Mouse (Mus musculus): Measurements from ENCODE around the gene Atp6v0e.

Gene Atp6v0e

DNA sequence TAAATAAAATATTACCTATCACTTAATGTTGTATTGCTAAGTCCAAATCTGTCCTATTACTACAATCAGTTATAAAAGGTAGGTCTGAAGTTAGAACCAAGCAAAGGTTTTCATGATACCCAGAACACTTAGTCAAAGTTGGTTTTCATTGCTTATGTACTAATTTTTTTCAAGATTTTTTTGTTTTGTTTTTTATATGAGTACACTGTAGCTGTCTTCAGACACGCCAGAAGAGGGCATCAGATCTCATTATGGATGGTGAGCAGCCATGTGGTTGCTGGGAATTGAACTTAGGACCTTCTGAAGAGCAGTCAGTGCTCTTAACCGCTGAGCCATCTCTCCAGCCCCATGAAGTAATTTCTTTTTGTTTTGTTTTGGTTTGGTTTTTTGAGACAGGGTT is 54.8 kb downstream of the Atp6v0e start:
- no peak for DNase-seq (ENCODE audit: low spot score)

DNA sequence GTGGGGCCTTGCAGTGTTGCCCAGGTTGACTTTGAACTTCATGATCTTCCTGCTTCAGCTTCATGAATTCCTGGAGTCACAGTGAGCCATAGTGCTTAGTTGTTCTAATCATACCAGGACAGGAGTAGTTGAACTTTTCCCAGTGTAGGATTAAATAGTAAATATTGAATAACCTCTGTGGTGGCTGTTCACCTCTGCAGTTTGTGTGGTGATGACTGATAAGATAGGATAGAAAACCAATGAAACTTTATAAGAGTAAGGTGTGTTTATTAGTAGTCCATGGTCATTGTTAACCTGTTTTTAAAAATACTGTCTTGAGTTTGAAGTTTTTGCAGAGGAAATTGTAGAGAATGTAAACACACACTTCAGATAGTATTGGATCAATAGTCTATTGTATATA is 56.4 kb downstream of the Atp6v0e start:
- DNase-seq (ENCODE audit: low spot score): no peak

DNA sequence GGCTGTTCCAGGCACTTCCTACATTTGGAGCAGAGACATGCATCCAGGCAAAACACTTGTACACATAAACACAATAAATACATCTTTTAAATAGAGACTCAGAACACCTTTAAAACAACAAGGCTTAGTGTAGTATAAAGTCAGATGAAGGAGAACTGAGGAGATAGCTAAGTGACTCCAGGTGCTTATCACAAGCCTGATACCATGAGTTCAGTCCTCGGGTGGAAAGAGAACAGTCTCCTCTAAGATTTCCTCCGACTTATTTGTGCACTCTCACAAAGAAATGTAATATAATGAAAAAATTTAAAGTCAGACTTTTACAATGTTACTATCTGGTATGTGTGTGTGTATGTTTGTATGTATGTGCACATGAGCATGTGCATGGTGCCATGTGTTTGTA is 58.8 kb downstream of the Atp6v0e start:
- no peak for DNase-seq (ENCODE audit: low spot score)

DNA sequence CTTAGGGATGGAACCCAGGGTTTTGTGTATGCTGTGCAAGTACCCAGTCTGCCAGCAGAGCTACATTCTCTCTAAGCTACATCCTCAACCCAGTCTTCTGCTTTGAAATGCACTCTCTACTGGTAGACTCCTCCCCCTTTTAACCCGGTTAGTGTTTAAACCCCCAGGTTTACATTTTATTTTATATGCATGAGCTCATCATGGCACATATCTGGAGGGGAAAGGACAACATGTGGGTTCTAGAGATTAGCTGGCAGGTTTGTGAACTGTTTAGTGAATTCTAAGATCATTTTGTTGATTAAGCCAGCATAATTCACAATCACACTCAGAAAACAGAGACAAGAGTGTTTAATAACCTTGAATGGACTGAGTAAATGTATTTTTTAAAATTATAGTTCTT is 61.8 kb downstream of the Atp6v0e start:
- no peak for DNase-seq (ENCODE audit: low spot score)

DNA sequence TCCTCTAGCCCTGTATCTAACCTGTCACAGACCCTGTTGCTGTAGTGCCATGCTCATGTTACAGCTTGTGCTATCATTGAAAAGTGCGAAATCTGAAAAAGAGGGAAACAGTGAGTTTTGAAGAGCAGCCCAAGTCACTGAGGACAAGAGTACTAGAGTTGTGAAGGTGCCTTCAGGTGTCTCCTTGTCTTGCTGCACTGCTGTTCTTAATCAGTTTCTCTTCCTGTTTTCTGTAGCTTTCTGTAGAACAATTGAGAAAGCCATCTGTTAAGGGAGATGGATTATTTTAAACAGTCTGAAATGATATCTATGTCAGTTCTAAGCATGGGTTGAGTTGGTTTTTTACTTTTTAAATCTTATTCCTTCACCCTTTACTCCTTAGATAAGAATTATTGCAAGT is 63.6 kb downstream of the Atp6v0e start:
- DNase-seq (ENCODE audit: low spot score): no peak

DNA sequence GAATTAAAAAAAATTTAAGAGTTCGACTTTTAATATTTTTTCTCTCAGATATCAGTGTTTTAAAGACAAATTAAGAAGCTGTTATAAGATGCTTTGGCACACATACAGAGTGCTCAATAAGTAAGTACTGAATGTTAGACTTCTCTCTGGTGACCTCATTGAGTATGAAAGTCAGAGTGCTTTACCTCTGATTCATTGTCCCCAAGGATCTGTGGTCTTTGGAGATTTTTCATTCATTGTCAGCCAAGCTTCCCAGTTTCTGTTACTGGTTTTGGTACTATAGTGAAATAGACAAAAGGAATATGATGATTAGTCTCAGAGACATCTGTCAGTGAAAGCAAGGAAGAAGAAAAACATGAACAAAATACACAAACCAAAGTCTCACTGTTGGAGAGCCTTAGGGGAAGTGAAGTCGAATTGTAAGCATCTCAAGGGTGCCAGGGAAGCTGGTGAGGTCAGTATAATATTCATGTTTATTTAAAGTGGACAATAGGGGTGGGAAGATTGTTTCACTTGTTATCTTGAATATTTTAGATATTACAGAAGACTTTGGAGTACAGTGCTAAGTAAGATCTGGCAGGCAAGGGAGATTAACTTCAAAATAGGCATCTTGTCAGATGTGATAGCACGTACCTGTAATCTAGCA is 64.2 kb downstream of the Atp6v0e start:
- peak; percentile 36 for DNase-seq (ENCODE audit: low spot score)

DNA sequence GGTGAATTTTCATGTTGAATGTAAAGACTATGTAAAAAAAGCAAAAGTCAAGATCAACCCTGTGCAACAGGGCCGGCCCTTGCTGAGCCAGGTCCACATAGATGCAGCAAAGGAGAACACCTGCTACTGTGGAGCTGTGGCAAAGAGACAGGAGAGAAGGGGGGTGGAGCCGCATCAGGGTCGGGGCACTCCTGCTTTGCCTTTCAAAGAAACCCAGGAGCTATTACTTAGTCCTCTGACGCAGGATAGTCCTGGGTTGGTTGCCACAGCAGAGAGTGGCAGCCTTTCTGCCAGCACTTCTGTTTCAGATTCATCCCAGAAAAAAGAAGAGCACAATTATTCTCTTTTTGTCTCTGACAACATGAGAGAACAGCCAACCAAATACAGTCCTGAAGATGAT is 79.5 kb downstream of the Atp6v0e start:
- no peak for DNase-seq (ENCODE audit: low spot score)

DNA sequence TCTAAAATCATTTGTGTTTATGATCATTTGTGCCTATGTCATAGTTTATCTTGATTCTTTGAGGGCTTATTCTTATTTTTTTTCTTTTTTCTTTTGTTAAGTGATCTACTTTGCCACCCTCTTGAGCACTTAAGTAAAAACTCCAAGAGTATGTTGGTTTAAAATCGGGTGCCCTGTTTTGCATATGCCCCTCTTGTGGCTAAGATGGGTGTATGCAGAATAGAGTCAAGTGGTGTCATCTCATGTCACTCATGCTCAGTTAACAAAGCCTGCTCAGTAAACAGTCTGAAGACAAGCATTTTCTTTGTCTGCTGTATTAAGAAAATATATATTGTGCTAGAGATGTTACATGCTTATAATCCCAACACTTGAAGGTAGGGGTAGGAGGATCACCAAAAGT is 80.3 kb downstream of the Atp6v0e start:
- no peak for DNase-seq (ENCODE audit: low spot score)
